Mouse (Mus musculus) midbrain, postnatal 0 days (tissue): ENCODE measurements around the gene Frmd4b. TPM values are rescaled to one million over a fixed set of nuclear protein-coding genes. Genes with fewer than 3 reads are reported as not detected.
A peak's percentile ranks its signal among the peaks of the same experiment; 100 is the strongest.

ENCODE experiments used
- ATAC-seq: fragments of 200-750 bp; cut with Nextera tagmentation; 2 replicates; pipeline ENCODE4 v1.8.0; 2017; ENCODE audit warnings: moderate number of reproducible peaks, mild to moderate bottlenecking, moderate TSS enrichment, moderate library complexity; ENCODE audit not compliant: low FRiP score
- DNase-seq: peaks from one replicate; pipeline ENCODE4 v3.0.0-alpha.2; 2015; ENCODE audit warnings: low spot score
- H3K27ac ChIP-seq: fragments of 300-500 bp; sonication (generic); 2 replicates; pipeline ENCODE4 v1.5.1; 2014; ENCODE audit warnings: low read depth, mild to moderate bottlenecking, low read length, mixed read lengths
- H3K27me3 ChIP-seq: fragments of 300-500 bp; sonication (generic); 2 replicates; pipeline ENCODE4 v1.6.1; 2014; ENCODE audit warnings: low read length, control low read depth, mixed read lengths; ENCODE audit not compliant: insufficient read depth
- H3K36me3 ChIP-seq: fragments of 300-500 bp; sonication (generic); 2 replicates; pipeline ENCODE4 v1.6.1; 2014; ENCODE audit warnings: low read length, control low read depth, mixed read lengths; ENCODE audit not compliant: insufficient read depth
- H3K4me1 ChIP-seq: fragments of 300-500 bp; sonication (generic); 2 replicates; pipeline ENCODE4 v1.6.1; 2014; ENCODE audit warnings: mild to moderate bottlenecking, control low read depth, antibody characterized with exemption, low read length, mixed read lengths; ENCODE audit not compliant: insufficient read depth
- H3K4me2 ChIP-seq: fragments of 300-500 bp; sonication (generic); 2 replicates; pipeline ENCODE4 v1.6.1; 2014; ENCODE audit warnings: low read depth, mild to moderate bottlenecking, low read length, mixed read lengths; ENCODE audit not compliant: poor library complexity, severe bottlenecking
- H3K4me3 ChIP-seq: fragments of 300-500 bp; sonication (generic); 2 replicates; pipeline ENCODE4 v1.5.1; 2014; ENCODE audit warnings: low read depth, mild to moderate bottlenecking, low read length, moderate library complexity
- H3K9ac ChIP-seq: fragments of 300-500 bp; sonication (generic); replicated peaks from 2 replicates; pipeline ENCODE4 v1.6.1; 2014; ENCODE audit warnings: mild to moderate bottlenecking, low read length, moderate library complexity, mixed read lengths; ENCODE audit not compliant: poor library complexity, severe bottlenecking
- H3K9me3 ChIP-seq: fragments of 300-500 bp; sonication (generic); 2 replicates; pipeline ENCODE4 v1.6.1; 2016; ENCODE audit warnings: low read length, control low read depth
- CTCF ChIP-seq: IDR thresholded peaks from 2 replicates; pipeline ENCODE4 v1.5.1; 2016; ENCODE audit warnings: antibody characterized with exemption, mild to moderate bottlenecking
- WGBS: fragments of 180-500 bp; shearing (Covaris S2); extraction: QIAGEN DNeasy Blood & Tissue Kit; methylation state at CpG from one replicate; pipeline ENCODE4 v1.1.7; 2014; 5-methylcytosine and 5-hydroxymethylcytosine counted together
- polyA plus RNA-seq: library from polyadenylated mRNA; unstranded; fragments of >200 nt; fragmentation: Nextera tagmentation; extraction: Ambion mirVana; gene quantifications from 2 replicates; pipeline ENCODE4 v1.2.1, GENCODE M21; 2015
- total RNA-seq: library from RNA; depleted of rRNA; stranded (reverse); fragments of >200 nt; gene quantifications from 2 replicates; pipeline ENCODE4 v1.2.3, GENCODE M21; 2014

Frmd4b gene
- total and polyA plus RNA-seq, 2 experiments from 2014 or later: 7.9 to 20.7 TPM

- no peak overlapping the region for H3K4me3 ChIP-seq
- 49% methylated on average over 15 of the region's 15 CpGs for WGBS
- H3K4me2 ChIP-seq: no peak overlapping the region
- H3K9ac ChIP-seq: no peak overlapping the region
- H3K27me3 ChIP-seq: no peaks in the 10 kb centered on the region
- H3K36me3 ChIP-seq: no peaks in the 10 kb centered on the region
- TF ChIP-seq CTCF: no peak
- DNase-seq (peak; percentile 93), ATAC-seq (no peak)
- no peaks in the 10 kb centered on the region for H3K4me1 ChIP-seq
- H3K9me3 ChIP-seq: no peaks in the 10 kb centered on the region
- H3K27ac ChIP-seq: no peak overlapping the region
These were observed 111.1 kb downstream of the Frmd4b start for GRCm38 (mm10) chr6:97506141-97506650.

- Histone ChIP-seq H3K36me3 (no peaks in the 10 kb centered on the region), H3K27me3 (no peaks in the 10 kb centered on the region), H3K9ac (no peak overlapping the region), H3K4me3 (no peak overlapping the region), H3K4me2 (no peak overlapping the region), H3K4me1 (no peaks in the 10 kb centered on the region), H3K27ac (no peak overlapping the region), H3K9me3 (no peaks in the 10 kb centered on the region)
- TF ChIP-seq CTCF: no peak
- 93% methylated on average over 5 of the region's 5 CpGs for WGBS
- DNase-seq (no peak), ATAC-seq (no peak)
These were observed 112.7 kb downstream of the Frmd4b start for GRCm38 (mm10) chr6:97504673-97505072.

- no peak overlapping the region for H3K27ac ChIP-seq
- ATAC-seq (no peak), DNase-seq (no peak)
- no peaks in the 10 kb centered on the region for H3K36me3 ChIP-seq
- no peaks in the 10 kb centered on the region for H3K9me3 ChIP-seq
- WGBS: 87% methylated on average over 7 of the region's 7 CpGs
- no peaks in the 10 kb centered on the region for H3K27me3 ChIP-seq
- no peak overlapping the region for H3K4me3 ChIP-seq
- peak; percentile 37 for TF ChIP-seq CTCF
- no peak overlapping the region for H3K9ac ChIP-seq
- no peak overlapping the region for H3K4me2 ChIP-seq
- H3K4me1 ChIP-seq: no peaks in the 10 kb centered on the region
These were observed 116.3 kb downstream of the Frmd4b start for GRCm38 (mm10) chr6:97501000-97501399.

GRCm38 (mm10) chr6:97500246-97500645 is 117.1 kb downstream of the Frmd4b start:
- Histone ChIP-seq H3K27ac (no peak overlapping the region), H3K36me3 (no peaks in the 10 kb centered on the region), H3K9ac (no peak overlapping the region), H3K4me1 (no peaks in the 10 kb centered on the region), H3K9me3 (no peaks in the 10 kb centered on the region), H3K4me3 (no peak overlapping the region), H3K4me2 (no peak overlapping the region), H3K27me3 (no peaks in the 10 kb centered on the region)
- ATAC-seq (no peak), DNase-seq (no peak)
- WGBS: 92% methylated on average over 6 of the region's 6 CpGs
- TF ChIP-seq CTCF: no peak

GRCm38 (mm10) chr6:97496002-97496401 is 121.3 kb downstream of the Frmd4b start:
- no peaks in the 10 kb centered on the region for H3K27me3 ChIP-seq
- H3K9ac ChIP-seq: no peak overlapping the region
- H3K9me3 ChIP-seq: no peaks in the 10 kb centered on the region
- DNase-seq: no peak
- ATAC-seq: no peak
- no peak for TF ChIP-seq CTCF
- no peaks in the 10 kb centered on the region for H3K4me1 ChIP-seq
- no peak overlapping the region for H3K27ac ChIP-seq
- no peak overlapping the region for H3K4me3 ChIP-seq
- no peak overlapping the region for H3K4me2 ChIP-seq
- 68% methylated on average over 1 of the region's 1 CpGs for WGBS
- H3K36me3 ChIP-seq: no peaks in the 10 kb centered on the region

- H3K9ac ChIP-seq: no peak overlapping the region
- H3K4me1 ChIP-seq: peaks cover 5% of the 10 kb centered on the region; the same call in 1 of the 2 replicates
- 93% methylated on average over 5 of the region's 5 CpGs for WGBS
- ATAC-seq: no peak
- H3K27ac ChIP-seq: no peak overlapping the region
- no peaks in the 10 kb centered on the region for H3K9me3 ChIP-seq
- no peaks in the 10 kb centered on the region for H3K36me3 ChIP-seq
- no peak overlapping the region for H3K4me2 ChIP-seq
- H3K27me3 ChIP-seq: no peaks in the 10 kb centered on the region
- peak; percentile 23 for TF ChIP-seq CTCF
- H3K4me3 ChIP-seq: no peak overlapping the region
- no peak for DNase-seq
These were observed 126.3 kb downstream of the Frmd4b start for GRCm38 (mm10) chr6:97491065-97491464.
